Mouse (Mus musculus): Measurements from ENCODE around the gene Zfp365.

Zfp365 gene

DNA sequence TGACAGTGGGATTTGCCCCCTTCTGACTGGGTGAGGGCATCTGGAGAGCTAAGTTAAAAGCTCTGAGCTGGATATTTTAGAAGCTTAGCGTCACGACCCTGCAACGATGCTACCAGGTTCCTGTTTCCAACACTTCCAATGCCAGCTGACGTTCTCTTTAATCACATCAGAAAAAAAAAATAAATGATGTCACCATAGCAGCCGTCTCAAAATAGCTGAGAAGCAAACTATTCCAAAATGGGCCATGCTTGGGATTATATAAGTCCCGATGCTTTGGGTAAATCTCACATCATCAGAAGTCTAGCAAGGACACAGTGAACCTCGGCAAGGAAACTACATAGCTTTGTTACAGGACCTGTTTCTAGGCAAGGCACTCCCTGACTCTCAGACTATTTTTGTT lies 9.1 kb downstream of the Zfp365 start:
- DNase-seq (ENCODE audit: low read depth), result no peak

GRCm38 (mm10) chr10:67901179-67901578 lies 11.3 kb downstream of the Zfp365 start:
- no peak for DNase-seq (ENCODE audit: low read depth)

- no peak for DNase-seq (ENCODE audit: low read depth)
Measured at GRCm38 (mm10) chr10:67898949-67899675, 13.3 kb downstream of the Zfp365 start.

- no peak for DNase-seq (ENCODE audit: low read depth)
Measured at GRCm38 (mm10) chr10:67898355-67898935, 14.0 kb downstream of the Zfp365 start.

- no peak for DNase-seq (ENCODE audit: low read depth)
Measured at GRCm38 (mm10) chr10:67897281-67897680, 15.2 kb downstream of the Zfp365 start.

DNA sequence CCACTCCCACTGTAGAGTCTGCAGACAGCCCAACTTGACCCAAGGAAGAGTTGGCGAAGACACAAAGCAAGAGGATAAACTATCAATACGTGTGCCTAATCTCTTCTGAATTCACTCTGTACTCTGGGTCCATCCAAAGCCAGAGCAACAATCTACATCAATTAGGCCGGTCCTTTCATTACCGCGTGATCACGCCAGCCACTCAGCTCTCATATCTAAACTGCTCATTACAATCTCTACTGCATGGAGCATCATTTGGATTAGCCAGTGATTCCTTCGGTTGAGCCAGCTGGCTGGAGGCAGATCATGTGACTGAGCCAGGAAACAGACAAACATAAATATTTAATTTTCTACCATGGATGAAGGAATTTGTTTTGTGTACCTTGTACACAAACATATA lies 17.8 kb downstream of the Zfp365 start:
- DNase-seq (ENCODE audit: low read depth), result no peak

GRCm38 (mm10) chr10:67894059-67894458 lies 18.4 kb downstream of the Zfp365 start:
- DNase-seq (ENCODE audit: low read depth), result no peak

- no peak for DNase-seq (ENCODE audit: low read depth)
Measured at GRCm38 (mm10) chr10:67893226-67893625, 19.2 kb downstream of the Zfp365 start.

DNA sequence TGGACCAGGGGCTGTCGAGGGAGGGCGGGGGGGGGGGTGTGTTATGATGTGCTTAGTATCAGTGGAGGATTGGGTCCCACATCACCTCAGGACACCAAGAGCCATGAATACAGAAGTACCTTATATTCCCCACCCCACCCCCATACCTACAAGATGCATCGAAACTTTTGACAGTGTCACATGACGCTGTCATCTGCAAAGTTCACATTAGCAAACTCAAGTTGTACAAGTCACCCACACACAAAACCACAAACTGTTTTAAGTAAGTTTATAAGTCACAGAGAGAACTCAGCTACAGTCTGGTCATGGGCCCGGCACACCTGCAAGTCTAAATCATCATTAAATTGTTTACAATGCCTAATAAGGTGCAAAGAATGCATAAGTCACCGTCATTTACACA lies 21.3 kb downstream of the Zfp365 start:
- DNase-seq (ENCODE audit: low read depth), result no peak

DNA sequence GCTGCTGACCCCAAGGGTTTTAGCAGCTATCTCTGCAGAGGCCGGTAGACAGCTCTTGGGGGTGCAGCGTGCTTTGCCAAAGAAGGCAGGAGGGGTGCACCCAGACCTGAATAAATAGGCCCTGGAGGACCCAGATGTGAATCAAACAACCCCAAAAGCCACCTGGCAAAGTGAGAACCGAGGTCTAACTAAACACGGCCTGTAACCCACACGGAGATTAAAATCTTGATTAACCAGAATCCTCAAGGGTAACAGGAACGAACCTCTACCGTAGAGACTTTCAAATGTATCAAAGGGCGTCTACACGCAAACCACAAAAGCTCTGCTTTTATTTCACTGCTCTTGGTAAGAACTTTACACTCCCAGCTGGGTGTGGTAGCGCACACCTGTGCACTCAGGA lies 24.5 kb downstream of the Zfp365 start:
- no peak for DNase-seq (ENCODE audit: low read depth)

DNA sequence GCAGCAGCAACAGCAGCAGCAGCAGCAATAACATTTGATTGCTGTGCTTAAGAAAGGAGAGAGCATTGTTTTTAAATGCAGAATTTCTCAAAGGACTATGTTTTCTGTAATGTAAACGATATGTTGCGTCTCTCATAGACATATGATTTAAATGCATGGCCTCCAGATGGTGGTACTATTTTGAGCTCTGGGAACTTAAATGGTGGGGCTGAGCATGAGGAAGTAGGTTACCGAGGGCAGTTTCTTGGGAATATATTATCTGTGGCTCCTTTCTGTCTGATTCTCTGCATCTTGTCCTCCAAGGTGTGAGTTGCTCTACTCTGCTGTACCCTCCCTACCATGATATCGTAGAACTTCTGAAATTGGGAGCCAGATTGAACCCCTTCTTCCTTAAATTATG lies 31.8 kb downstream of the Zfp365 start:
- no peak for DNase-seq (ENCODE audit: low read depth)

DNA sequence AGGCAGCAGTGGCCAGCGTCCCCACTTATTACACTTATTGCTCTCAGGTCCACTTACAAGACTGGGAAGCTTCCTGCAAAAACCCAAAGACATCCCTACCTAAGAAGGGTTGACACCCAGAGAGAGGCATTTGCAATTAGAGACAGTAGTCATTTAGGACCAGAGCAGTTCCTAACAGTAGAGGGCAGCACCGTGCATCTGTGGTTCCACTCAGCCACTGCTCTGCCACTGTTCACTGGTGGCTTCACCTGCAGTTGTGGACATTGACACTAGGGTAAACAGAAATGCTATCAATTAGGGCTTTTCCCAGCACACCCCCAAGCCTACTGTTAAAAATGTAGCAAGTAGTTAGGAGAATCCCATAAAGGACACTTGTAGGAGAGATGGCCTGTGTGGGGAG lies 40.7 kb downstream of the Zfp365 start:
- DNase-seq (ENCODE audit: low read depth), result peak; percentile 3

- no peak for DNase-seq (ENCODE audit: low read depth)
Measured at GRCm38 (mm10) chr10:67868234-67868633, 44.2 kb downstream of the Zfp365 start.

- DNase-seq (ENCODE audit: low read depth), result no peak
Measured at GRCm38 (mm10) chr10:67865841-67866240, 46.6 kb downstream of the Zfp365 start.

- DNase-seq (ENCODE audit: low read depth), result no peak
Measured at GRCm38 (mm10) chr10:67865063-67865462, 47.4 kb downstream of the Zfp365 start.

DNA sequence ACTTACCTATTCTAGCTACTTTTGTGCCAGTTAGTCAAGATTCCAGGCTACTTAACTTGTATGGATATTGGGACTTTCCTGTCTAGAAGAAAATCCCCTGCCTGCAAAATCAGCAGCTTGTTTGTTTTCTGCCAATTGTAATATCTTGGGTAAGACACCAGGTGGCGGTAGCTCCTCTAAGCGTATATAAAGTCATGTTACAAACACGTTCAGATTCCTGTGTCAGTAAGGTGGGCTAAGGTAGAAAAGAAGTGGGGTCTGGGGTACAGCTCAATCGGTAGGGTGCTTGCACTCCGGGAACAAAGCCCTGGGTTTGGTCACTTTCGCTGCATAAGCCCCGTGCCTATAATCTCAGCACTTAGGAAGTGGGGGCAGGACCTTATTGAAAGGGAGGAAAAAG lies 50.1 kb downstream of the Zfp365 start:
- DNase-seq (ENCODE audit: low read depth), result peak; percentile 7

DNA sequence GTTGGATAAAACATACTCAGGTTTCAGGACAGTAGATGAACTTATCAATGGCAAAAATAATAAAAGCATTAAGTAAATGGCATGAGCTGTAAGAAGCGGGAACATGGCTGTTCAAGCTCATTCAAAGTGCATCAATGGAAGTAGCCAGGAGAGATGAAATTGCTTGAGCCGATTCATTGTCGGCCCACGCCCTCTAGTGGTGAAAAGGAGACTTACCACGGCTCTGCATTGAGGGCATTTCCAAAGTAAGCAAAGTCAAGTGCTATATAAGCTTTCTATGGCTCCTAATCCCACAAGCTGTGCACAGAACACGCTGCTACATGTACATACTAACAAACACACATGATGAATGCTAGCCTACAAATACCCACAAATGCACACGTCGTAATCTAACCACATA lies 53.6 kb downstream of the Zfp365 start:
- peak; percentile 25 for DNase-seq (ENCODE audit: low read depth)

DNA sequence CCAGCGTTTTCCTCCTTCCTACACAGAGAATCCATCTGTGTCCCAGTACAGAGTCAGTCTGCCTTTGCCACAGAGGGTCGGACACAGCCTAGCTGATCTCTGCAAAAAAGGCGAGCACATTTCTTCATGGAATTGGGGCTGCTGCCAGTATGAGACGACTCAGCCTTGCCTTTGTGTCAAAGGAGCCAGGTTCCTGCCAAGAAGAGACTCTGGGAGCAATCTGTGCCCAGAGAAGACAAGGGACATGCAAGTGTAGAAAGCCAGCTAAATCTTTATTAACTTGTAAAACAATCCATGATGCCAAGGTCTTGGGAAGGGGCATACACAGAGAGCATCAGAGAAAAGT lies 54.9 kb downstream of the Zfp365 start:
- no peak for DNase-seq (ENCODE audit: low read depth)

DNA sequence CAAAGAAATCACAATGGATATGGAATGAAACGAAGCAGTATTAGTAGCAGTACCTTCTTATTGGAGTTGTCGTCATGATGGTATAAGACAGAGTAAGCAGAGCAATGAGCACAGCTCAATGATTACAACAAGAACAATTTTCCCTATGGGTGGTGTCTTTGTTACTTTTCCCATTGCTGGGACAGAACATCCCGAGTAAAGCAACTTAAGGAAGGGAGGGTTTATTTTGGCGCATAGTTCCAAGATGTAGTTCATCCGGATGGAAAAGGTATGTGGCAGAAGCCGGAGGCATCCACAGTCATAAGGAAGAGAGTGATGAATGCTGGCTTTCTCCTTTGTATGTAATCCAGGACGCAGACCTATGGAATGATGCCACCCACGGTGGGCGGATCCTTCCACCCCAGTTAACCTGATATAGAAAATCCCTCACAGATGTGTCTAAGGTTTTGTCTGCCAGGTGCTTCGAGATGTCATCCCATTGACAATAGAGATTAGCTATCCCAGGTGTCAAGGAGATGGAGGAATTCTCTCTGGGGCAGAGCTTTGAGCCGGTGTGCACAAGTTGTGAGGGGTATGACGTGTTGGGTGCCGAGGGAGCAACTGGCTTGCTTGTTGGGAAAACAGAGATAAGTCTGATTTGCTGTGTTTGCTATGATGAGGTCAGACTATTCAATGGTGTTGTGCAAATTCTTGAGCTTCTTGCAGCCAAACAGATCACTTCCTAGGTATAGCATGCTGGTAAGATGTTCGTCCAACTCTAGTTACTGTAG lies 55.5 kb downstream of the Zfp365 start:
- DNase-seq (ENCODE audit: low read depth), result no peak

DNA sequence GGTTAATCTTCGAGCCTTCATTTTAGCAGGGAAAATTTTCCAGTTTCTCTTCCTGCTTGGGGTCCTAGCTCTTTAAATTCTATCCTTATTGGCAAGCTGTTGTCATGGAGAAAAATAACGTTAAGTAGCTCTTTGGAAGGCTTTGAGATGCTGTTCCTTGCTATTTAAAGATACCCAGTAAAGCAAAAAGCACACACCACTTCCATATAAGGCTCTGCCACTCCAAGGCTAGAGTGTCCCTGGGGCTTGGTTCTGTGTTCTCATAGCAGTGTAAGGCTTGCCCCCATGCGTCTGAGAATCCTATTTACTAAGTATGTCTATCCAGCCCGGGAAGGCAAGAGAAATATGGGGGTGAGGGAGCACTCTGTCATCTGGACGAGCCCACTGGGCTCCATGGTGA lies 56.7 kb downstream of the Zfp365 start:
- no peak for DNase-seq (ENCODE audit: low read depth)

GRCm38 (mm10) chr10:67852411-67852810 lies 60.1 kb downstream of the Zfp365 start:
- no peak for DNase-seq (ENCODE audit: low read depth)

- DNase-seq (ENCODE audit: low read depth), result no peak
Measured at GRCm38 (mm10) chr10:67851079-67851478, 61.4 kb downstream of the Zfp365 start.

- DNase-seq (ENCODE audit: low read depth), result no peak
Measured at GRCm38 (mm10) chr10:67846016-67846650, 66.3 kb downstream of the Zfp365 start.
